Mouse (Mus musculus): ENCODE data around the gene Zfp428.
"Not testable (repeated sequence)": the region's sequence is repeated elsewhere in the genome, so short reads cannot be mapped to it uniquely, and the experiment has no call there.

Zfp428 gene

GRCm38 (mm10) chr7:24480986-24481473 is 25.8 kb upstream of the Zfp428 start:
- no peak for DNase-seq (ENCODE audit: low spot score in 2 of 2)

- peak; percentile 80 to 91 for DNase-seq (ENCODE audit: low spot score in 2 of 2)
Measured at GRCm38 (mm10) chr7:24481474-24482207, 25.2 kb upstream of the Zfp428 start, which contains the start of gene Cadm4. TSS of gene Cadm4 (plus strand) at chr7:24482023.

GRCm38 (mm10) chr7:24482208-24483020 is 24.4 kb upstream of the Zfp428 start:
- DNase-seq (ENCODE audit: low spot score in 2 of 2) = no peak

GRCm38 (mm10) chr7:24483291-24483690 is 23.5 kb upstream of the Zfp428 start:
- DNase-seq (ENCODE audit: low spot score in 2 of 2) = not testable (repeated sequence)

GRCm38 (mm10) chr7:24485481-24485880 is 21.3 kb upstream of the Zfp428 start:
- no peak for DNase-seq (ENCODE audit: low spot score in 2 of 2)

- no peak for DNase-seq (ENCODE audit: low spot score in 2 of 2)
Measured at GRCm38 (mm10) chr7:24486654-24487130, 20.1 kb upstream of the Zfp428 start.

- DNase-seq (ENCODE audit: low spot score in 2 of 2) = no peak
Measured at GRCm38 (mm10) chr7:24487403-24487802, 19.4 kb upstream of the Zfp428 start.

GRCm38 (mm10) chr7:24488303-24488702 is 18.5 kb upstream of the Zfp428 start:
- no peak for DNase-seq (ENCODE audit: low spot score in 2 of 2)

GRCm38 (mm10) chr7:24499856-24500577 is 6.8 kb upstream of the Zfp428 start:
- DNase-seq (ENCODE audit: low spot score in 2 of 2) = no peak

GRCm38 (mm10) chr7:24500929-24501328 is 5.9 kb upstream of the Zfp428 start:
- peak; percentile 54 to 82 for DNase-seq (ENCODE audit: low spot score in 2 of 2)

GRCm38 (mm10) chr7:24501492-24501891 is 5.3 kb upstream of the Zfp428 start:
- peak; percentile 57 to 80 for DNase-seq (ENCODE audit: low spot score in 2 of 2)

GRCm38 (mm10) chr7:24504004-24504403 is 2.8 kb upstream of the Zfp428 start:
- no peak for DNase-seq (ENCODE audit: low spot score in 2 of 2)

- DNase-seq (ENCODE audit: low spot score in 2 of 2) = no peak
Measured at GRCm38 (mm10) chr7:24504868-24505267, 1.9 kb upstream of the Zfp428 start.

GRCm38 (mm10) chr7:24505447-24506064 is 1.2 kb upstream of the Zfp428 start:
- no peak for DNase-seq (ENCODE audit: low spot score in 2 of 2)

- no peak for DNase-seq (ENCODE audit: low spot score in 2 of 2)
Measured at GRCm38 (mm10) chr7:24506065-24506459, 744 bp upstream of the Zfp428 start.

GRCm38 (mm10) chr7:24506476-24506837 is 349 bp upstream of the Zfp428 start:
- DNase-seq (ENCODE audit: low spot score in 2 of 2) = no peak

GRCm38 (mm10) chr7:24507726-24508114 is 914 bp downstream of the Zfp428 start:
- DNase-seq (ENCODE audit: low spot score in 2 of 2) = no peak

GRCm38 (mm10) chr7:24512355-24512754 is 5.5 kb downstream of the Zfp428 start, which contains the start of gene AC161166.1:
TSS of gene AC161166.1 (minus strand) at chr7:24512455.
- no peak for DNase-seq (ENCODE audit: low spot score in 2 of 2)

- peak in 1 of 2 experiments; percentile 39 for DNase-seq (ENCODE audit: low spot score in 2 of 2)
Measured at GRCm38 (mm10) chr7:24516319-24516718, 9.5 kb downstream of the Zfp428 start.

- no peak for DNase-seq (ENCODE audit: low spot score in 2 of 2)
Measured at GRCm38 (mm10) chr7:24517077-24517476, 10.3 kb downstream of the Zfp428 start.

- DNase-seq (ENCODE audit: low spot score in 2 of 2) = no peak
Measured at GRCm38 (mm10) chr7:24517654-24518053, 10.8 kb downstream of the Zfp428 start.
